Mouse (Mus musculus): ENCODE results near the gene Gm15293.
"Not testable (repeated sequence)": the region's sequence is repeated elsewhere in the genome, so short reads cannot be mapped to it uniquely, and the experiment has no call there.

Gm15293 gene

GRCm38 (mm10) chr8:21201261-21201660 lies at the start of gene Gm15293:
Gene Gm15293, plus strand, starts transcription at chr8:21201561.
- not testable (repeated sequence) for DNase-seq (ENCODE audit: low read depth, low spot score)

DNA sequence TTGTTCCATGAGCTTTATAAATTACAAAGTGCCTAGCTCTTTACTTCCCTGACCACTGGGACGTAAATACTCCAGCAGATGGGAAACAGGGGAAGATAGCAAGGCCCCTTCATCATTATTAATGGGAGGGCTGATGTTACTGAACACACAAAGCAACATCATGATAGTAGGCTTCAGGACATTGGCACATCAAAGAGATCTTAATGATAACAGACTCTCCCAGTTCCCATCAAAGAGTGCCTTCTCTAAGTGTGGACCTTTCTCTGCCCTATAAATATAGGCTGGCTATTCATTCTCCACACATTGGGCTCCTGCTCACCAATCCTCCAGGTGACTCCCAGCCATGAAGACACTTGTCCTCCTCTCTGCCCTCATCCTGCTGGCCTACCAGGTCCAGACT lies 39.4 kb upstream of the Gm15293 start, which contains the start of gene Defa22:
TSS of gene Defa22 (plus strand) at position 301 of the 400 bp plus-strand sequence.
- not testable (repeated sequence) for DNase-seq (ENCODE audit: low read depth, low spot score)

DNA sequence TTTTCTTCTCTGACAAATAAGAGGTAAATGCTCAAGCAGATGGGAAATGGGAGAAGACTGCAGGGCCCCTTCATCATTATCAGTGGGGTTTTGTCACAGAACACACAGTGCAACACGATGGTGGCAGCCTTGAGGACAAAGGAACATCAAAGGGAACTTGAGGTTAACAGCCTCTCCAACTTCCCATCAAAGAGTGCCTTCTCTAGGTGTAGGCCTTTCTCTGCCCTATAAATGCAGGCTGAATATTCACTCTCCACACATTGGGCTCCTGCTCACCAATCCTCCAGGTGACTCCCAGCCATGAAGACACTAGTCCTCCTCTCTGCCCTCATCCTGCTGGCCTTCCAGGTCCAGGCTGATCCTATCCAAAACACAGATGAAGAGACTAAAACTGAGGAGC lies 10.0 kb upstream of the Gm15293 start, which contains the start of gene Defa31:
TSS of gene Defa31 (plus strand) at position 301 of the 400 bp plus-strand sequence.
- DNase-seq (ENCODE audit: low read depth, low spot score) = not testable (repeated sequence)

Data from A20 (cell line).